Mouse (Mus musculus): ENCODE measurements around the gene Lrrc38.
A peak's percentile ranks its signal among the peaks of the same experiment; 100 is the strongest.

Lrrc38 gene

DNA sequence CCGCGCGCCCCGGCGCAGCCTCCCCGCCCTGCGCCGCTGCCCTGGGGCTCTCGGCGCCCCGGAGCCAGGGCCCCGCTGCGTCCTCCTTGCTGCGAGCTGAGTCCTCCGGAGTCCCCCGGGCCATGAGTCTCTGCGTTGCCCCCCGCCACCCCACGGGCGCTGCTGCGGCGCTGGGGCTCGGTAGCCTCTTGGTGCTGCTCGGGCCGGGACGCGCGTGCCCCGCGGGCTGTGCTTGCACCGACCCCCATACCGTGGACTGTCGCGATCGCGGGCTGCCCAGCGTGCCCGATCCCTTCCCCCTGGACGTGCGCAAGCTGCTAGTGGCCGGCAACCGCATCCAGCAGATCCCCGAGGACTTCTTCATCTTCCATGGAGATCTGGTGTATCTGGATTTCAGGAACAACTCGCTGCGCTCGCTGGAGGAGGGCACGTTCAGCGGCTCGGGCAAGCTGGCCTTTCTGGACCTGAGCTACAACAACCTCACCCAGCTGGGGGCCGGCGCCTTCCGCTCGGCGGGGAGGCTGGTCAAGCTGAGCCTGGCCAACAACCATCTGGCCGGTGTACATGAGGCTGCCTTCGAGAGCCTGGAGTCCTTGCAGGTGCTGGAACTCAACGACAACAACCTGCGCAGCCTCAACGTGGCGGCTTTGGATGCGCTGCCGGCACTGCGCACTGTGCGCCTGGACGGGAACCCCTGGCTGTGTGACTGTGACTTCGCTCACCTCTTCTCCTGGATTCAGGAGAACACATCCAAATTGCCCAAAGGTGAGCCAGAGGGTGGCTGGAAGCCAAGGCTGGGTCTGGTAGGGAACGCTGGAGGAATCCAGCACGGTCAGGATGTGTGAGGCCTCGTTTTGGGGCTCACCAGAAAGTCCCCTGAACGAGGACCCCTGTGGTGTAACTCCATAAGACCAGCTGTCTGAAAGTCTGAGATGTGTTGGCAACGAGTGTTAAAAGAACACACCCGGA lies 774 bp downstream of the Lrrc38 start:
- no peak for DNase-seq (ENCODE audit: low read depth, low spot score)

DNA sequence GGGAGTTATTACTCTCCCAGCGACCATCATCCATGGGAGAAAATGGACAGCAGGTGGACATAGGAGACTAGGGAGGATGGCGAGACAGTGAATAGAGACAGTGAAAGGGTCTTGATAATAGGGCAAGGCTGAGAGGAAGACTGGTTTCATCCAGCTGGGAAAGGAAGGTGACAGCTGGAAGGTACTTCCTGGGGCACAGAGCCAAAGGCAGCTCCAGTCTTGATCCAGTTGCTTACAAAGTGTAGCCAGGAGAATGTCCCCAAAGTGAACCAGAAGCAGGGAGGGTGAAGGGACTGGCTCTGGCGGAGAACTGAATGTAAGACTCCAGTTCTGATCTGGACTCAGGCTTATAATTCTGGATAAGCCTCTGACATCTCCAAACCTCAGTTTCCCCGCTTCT lies 2.7 kb downstream of the Lrrc38 start:
- DNase-seq (ENCODE audit: low read depth, low spot score): no peak

DNA sequence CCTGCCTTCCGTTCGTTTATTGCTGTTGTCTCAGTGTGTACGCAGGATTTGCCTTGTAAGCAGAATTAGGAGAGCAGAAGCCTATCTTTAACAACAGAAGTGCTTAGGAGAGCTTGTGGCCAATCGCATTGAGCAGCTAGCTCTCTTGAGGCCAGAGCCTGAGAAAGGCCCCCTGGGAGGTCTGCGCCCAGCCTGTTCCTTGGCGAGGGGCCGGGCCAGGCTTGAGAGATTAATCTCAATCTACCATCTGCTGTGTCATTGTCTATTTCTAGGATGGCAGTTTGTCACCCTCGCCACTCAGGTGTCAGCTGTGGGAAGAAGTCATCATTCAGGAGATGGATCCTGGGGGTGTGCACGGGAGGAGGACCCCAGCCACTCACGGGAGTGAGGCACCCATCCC lies 12.0 kb downstream of the Lrrc38 start:
- DNase-seq (ENCODE audit: low read depth, low spot score): no peak

DNA sequence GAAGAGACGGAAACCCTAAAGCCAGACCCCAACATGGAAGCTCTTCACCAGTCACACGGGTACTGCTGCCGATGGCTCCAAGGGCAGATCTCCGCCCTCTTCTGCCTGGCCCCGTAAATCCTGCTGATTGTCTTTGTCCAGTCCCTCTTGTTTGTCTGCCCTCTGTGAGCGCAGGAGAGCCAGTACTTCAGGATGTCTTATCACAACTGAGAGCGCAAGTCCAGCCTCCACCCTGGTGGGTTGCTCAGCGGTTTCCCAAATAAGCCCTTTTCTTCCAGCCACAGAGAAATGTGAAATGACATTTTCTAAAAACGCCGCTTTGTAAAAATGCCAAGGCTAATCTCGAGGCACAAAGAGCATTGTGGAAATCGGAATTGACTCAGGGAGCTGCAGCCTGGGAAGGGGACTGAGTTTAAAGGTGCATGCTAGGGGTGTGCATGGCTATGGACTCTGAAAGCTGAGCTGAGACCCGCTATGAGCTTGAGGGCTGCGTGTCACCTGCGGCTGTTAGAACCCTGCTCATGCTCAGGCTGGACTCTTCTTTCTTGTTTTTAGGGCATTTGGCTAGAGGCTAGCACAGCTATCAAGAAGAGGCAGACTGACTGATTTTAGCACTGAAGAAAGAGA lies 17.0 kb downstream of the Lrrc38 start:
- no peak for DNase-seq (ENCODE audit: low read depth, low spot score)

DNA sequence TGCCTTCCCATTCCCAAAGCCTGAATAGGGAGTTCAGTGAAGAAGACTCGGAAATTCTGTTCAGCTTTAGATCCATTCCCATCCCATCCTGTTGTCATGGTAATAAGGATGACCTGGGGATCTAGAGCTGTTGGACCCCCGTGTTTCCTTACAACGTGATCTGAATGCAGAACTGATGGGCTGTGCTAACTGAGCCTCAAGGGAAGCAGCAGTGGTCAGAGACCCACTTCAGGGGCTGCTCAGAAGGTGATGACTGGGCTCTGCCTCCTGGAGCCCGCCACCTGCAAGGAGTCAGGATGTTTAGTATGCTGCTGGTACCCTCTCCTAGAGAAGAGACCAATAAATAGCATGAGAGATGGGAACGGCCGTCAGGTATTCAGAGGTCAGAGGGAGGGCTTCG lies 29.9 kb downstream of the Lrrc38 start:
- DNase-seq (ENCODE audit: low read depth, low spot score): no peak

DNA sequence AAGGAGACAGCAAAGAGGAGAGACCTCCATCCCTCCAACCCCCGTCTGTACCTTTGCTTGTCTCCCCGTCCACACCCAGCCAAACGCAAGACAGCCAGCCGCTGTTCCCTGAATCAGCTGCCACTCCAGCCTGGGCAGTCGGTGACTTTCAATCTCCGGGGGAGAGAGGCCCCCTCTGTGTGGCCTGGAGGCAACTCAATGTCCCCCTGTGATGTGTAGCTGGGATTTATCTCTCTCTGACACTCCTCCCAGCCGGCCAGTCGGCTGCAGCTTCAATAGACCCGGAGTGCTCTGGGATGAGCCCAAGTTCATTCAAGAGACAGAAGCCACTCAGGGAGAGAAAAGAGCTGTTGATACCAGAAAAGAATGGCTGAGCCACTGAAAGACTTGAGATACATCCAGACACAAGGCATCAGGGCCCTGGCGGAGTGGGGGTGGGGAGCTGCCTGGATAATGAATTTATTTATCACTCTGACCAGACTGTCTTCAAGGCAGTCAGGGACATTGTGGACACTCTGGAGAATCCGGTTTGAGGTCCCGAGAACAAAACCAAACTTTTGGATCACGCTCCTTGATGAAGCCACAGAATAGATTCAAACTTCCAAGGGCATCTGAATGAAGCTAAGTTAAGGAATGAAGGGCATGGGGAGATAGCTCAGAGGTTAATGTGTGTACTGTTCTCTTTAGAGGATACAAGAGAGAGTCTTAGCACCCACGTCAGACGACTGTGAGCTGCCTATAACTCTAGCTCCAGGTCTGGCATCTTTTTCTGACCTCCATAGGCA lies 30.6 kb downstream of the Lrrc38 start:
- peak; percentile 37 for DNase-seq (ENCODE audit: low read depth, low spot score)

DNA sequence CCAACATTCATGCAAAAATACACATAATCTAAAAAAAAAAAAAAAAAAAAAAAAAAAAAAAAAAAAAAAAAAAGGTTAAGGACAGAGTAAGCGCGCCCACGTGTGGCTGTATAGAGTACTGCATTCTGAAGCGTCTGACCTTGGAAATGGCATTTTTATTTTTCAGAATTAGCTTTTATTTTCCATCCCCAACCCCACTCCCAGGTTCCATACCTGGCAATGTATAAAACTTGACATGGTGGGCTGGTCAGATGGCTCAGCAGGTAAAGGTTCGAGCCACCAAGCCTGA lies 31.1 kb downstream of the Lrrc38 start:
- DNase-seq (ENCODE audit: low read depth, low spot score): peak; percentile 48

DNA sequence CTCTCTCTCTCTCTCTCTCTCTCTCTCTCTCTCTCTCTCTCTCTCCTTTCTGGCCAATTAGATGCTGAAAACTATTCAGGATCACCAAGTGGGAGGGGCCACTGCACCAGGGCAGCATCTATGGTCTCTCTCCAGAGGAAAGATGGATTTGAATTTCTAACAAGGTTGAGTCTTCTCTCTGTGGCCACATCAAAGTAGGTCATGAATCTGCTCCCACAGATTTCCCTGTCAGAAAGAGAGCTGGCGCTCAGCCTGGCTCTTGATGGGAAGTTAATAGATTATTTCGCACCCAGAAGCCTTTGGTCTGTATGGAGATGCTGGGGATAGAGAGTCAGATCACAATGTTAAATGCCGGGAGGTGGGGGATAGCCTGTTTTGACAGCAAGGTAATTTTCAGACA lies 32.6 kb downstream of the Lrrc38 start:
- DNase-seq (ENCODE audit: low read depth, low spot score): peak; percentile 63

DNA sequence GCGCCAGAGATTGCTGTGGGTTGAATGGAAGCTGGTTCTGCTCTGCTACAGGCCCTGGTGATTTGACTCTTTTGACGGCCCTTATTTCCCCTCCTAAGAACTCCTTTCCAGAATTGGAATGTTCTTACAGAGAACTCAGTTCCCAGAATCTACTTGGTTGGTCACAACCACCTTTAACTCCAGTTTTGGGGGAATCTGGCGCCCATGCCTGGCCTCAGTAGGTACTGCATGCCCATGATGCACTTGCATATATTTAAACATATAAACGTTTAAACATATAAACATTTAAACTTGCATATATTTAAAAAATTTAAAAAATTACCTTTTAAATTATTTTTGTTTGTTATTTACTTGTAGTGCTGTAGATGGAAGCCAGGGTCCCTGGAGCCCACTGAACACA lies 34.1 kb downstream of the Lrrc38 start:
- peak; percentile 19 for DNase-seq (ENCODE audit: low read depth, low spot score)

DNA sequence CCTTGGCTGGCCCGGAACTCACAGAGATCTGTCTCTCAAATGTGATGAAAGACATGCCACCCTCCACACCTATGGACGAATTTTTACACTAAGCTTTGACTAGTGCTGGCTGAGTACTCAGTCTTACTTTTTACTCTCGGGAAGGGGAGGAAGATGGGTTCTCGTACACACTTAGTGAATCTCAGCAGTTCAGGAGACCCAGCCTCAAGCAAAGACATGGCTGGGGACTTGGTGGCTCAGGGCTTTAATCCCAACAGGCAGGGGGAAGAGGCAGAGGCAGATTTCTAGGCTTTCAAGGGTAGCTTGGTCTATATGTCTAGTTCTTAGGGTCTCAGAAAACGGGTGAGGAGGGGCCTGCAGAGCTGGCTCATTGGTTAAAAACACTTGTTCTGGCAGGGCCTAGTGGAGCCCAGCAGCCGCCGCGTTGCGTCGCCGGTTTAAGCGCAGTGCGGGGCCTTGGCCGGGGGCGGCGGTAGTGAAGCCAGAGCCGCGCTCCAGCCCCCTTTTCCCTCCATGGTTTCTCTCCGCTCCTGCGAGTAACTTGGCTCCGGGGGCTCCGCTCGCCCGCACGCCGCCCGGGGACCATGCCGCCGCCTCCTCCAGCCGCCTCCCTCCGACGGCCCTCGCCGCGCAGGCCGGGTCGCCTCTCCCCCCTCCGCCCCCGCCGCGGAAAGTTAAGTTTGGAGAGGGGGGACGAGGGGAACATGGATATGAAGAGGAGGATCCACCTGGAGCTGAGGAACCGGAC lies 39.6 kb downstream of the Lrrc38 start:
- DNase-seq (ENCODE audit: low read depth, low spot score): peak; percentile 20

DNA sequence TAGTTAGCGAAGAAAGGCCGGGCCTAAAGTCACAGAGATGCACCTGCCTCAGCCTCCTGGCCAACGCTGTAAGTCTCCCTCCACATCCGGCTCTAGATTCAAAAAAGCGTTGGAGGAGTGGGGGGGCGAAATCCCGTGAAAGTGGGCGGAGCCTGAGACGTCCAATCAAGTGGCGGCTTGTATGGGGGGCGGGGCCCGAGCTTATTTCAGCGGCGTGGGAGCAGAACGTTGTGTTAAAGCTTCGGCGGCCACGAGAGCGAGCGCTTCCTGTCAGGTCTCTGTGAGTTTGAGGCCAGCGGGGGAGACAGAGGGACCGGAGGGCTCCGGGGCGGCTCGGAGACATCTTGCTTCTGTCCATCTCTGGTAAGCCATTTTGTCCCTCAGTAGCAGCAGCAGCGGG lies 44.6 kb downstream of the Lrrc38 start, which contains the start of gene Pramel1:
TSS of gene Pramel1 (plus strand) at position 248 of the 400 bp plus-strand sequence.
- no peak for DNase-seq (ENCODE audit: low read depth, low spot score)

DNA sequence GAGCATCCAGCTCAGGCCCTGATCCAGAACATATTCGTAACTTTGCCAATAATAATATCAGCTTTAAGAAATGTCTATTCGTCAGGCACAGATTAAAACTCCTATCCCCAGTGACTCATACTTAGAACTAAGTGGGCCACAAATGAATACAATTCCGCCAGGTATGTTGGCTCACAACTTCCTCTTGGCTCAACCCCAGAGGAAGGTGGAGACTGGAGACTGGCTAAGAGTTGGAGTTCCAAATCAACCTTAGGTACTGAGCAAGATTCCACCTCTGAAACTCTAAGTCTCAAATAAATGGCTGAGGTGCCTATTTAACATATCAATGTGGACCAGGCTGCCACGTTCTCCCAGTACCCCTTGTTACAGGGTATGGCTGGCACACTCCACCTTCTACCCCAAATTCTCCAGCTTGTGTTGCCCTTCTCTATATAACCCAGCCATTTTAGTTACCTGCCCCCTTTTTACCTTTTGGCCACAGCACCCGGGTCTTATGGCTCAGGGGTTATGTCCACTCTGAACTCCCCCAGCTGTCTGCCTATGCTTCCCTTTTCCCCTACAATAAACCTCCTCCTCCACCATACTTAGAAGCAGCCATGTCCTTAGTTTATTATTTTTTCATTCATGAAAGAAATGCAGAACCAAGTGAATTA lies 62.1 kb downstream of the Lrrc38 start:
- peak; percentile 12 for DNase-seq (ENCODE audit: low read depth, low spot score)

DNA sequence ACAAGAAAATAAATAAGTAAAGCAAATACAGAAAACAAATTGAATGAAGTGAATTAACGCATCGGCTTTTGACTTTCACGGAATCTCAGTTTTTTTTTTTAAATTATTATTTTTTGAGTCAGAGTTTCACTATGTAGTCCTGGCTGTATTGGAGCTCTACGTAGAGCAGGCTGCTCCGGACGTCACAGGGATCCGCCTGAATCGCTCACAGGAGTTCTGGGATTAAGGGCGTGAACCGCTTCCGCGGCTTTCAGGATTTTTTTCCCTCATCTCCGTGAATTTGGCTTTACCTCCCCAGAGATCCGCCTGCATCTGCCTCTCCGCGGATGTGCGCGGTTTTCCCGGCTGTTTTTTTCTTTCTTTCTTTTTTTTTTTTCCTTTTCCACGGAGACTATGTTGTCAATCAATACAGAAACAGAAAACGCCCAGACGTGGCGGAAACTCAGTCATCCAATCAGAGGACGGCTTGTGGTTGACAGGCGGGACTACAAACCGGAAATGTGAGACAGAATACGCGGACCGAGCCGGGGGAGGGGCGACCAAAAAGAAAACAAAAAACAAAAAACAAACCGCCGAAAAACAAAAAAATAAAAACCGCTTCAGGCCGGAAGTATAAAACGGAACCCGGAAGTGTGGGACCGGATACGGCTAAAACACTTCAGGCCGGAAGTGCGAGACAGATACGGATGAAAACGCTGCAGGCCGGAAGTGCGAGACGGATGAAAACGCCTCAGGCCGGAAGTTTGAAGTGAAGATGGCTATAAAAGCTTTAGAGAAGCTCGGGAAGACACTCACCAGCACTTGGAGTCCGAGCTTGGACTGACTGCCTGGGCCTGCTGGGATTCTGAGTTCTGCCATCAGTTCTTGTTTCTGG lies 62.9 kb downstream of the Lrrc38 start, which contains the start of gene Pramef8:
TSS of gene Pramef8 (plus strand) at position 208 of the 874 bp plus-strand sequence.
- DNase-seq (ENCODE audit: low read depth, low spot score): peak; percentile 97

DNA sequence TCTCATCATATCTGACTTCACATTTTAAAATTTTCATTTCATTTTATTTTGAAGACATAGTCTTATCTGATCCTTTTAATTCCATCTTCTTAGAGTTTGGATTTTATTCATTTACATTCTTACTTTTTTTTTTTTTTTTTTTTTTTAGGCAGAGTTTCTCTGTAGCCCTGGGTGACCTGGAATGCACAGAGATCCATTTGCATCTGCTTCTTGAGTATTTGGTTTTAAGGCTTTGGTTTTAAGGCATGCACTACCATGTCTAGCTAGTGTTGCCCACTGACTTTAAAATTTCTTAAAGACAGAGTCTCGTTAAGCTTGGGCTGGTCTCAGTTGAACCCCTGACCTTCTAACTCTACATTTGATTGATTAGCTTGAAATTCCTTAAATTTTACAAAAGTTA lies 64.1 kb downstream of the Lrrc38 start:
- no peak for DNase-seq (ENCODE audit: low read depth, low spot score)

DNA sequence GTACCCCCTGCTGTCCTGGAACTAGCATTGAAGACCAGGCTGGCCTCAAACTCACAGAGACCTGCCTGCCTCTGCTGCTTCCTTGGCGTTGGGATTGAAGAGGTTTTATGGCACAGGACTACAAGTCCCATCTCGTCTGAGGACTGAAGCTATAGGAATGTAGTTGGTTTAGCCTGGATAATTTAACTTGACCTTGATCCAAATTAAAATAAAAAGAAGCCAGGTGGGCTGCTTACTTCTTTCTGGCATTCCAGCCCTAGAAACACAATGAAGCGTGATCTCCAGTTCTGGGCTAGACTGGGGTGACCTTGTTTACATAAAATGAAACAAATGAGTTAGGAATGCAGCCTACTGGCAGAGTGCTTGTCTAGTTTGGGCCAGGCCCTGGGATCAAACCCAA lies 64.6 kb downstream of the Lrrc38 start:
- DNase-seq (ENCODE audit: low read depth, low spot score): no peak

Measured in brain, adult 2 months (tissue).